Mouse (Mus musculus) monocyte, adult 5-6 weeks (primary cell): ENCODE data around the gene Tstd1. TPM values are rescaled to one million over a fixed set of nuclear protein-coding genes. Genes with fewer than 3 reads are reported as not detected.

Experiments
- ATAC-seq: fragments of 153-309, 156-312 bp; replicated peaks from 2 replicates; pipeline ENCODE4 v1.8.0; 2017; ENCODE audit warnings: mild to moderate bottlenecking; ENCODE audit not compliant: low TSS enrichment, insufficient number of reproducible peaks, severe bottlenecking, poor library complexity, low FRiP score
- total RNA-seq: library from RNA; stranded (forward); fragments of 200-1000, 200-491, 200-594 nt; gene quantifications from 3 replicates; pipeline ENCODE4 v1.2.3, GENCODE M21; 2017

Tstd1 gene
- 3.9 to 9.0 TPM (median 4.9 TPM) in 3 replicates for total RNA-seq

- ATAC-seq = no peak
Measured at GRCm38 (mm10) chr1:171418660-171419059, at the start of gene Tstd1. Tstd1 (plus strand) TSS chr1:171418872.

GRCm38 (mm10) chr1:171369845-171370556 lies 48.7 kb upstream of the Tstd1 start, which contains the start of gene Nectin4:
Nectin4 (plus strand) TSS chr1:171370099.
- ATAC-seq = peak; percentile 78

GRCm38 (mm10) chr1:171372880-171373279 lies 45.8 kb upstream of the Tstd1 start:
- no peak for ATAC-seq

GRCm38 (mm10) chr1:171373946-171374345 lies 44.7 kb upstream of the Tstd1 start:
- ATAC-seq = no peak

- ATAC-seq = no peak
Measured at GRCm38 (mm10) chr1:171375646-171376097, 43.0 kb upstream of the Tstd1 start.

GRCm38 (mm10) chr1:171378298-171378697 lies 40.4 kb upstream of the Tstd1 start:
- ATAC-seq = no peak

GRCm38 (mm10) chr1:171379935-171380599 lies 38.6 kb upstream of the Tstd1 start:
- peak; percentile 84 for ATAC-seq

GRCm38 (mm10) chr1:171382096-171382620 lies 36.5 kb upstream of the Tstd1 start:
- no peak for ATAC-seq

- ATAC-seq = no peak
Measured at GRCm38 (mm10) chr1:171384361-171384760, 34.3 kb upstream of the Tstd1 start.

- no peak for ATAC-seq
Measured at GRCm38 (mm10) chr1:171385171-171385570, 33.5 kb upstream of the Tstd1 start.

- no peak for ATAC-seq
Measured at GRCm38 (mm10) chr1:171387099-171387498, 31.6 kb upstream of the Tstd1 start.

- ATAC-seq = peak; percentile 88
Measured at GRCm38 (mm10) chr1:171388376-171389102, 30.1 kb upstream of the Tstd1 start, which contains the start of gene Arhgap30. Arhgap30 (plus strand) TSS chr1:171388954.

GRCm38 (mm10) chr1:171390101-171390500 lies 28.6 kb upstream of the Tstd1 start:
- peak; percentile 81 for ATAC-seq

- ATAC-seq = no peak
Measured at GRCm38 (mm10) chr1:171401821-171402220, 16.9 kb upstream of the Tstd1 start.

- no peak for ATAC-seq
Measured at GRCm38 (mm10) chr1:171402991-171403390, 15.7 kb upstream of the Tstd1 start.

- ATAC-seq = no peak
Measured at GRCm38 (mm10) chr1:171407263-171407662, 11.4 kb upstream of the Tstd1 start.

GRCm38 (mm10) chr1:171410231-171410630 lies 8.4 kb upstream of the Tstd1 start:
- ATAC-seq = no peak

GRCm38 (mm10) chr1:171410947-171411484 lies 7.7 kb upstream of the Tstd1 start, which contains the start of gene Usf1:
Usf1 (plus strand) TSS chr1:171411313.
- ATAC-seq = peak; percentile 78

- no peak for ATAC-seq
Measured at GRCm38 (mm10) chr1:171411492-171411941, 7.2 kb upstream of the Tstd1 start.
